Mouse (Mus musculus) left cerebral cortex, adult 8-10 months (tissue): ENCODE measurements around the gene Nhsl1. TPM values are rescaled to one million over a fixed set of nuclear protein-coding genes. Genes with fewer than 3 reads are reported as not detected.
A peak's percentile ranks its signal among the peaks of the same experiment; 100 is the strongest.
"Not testable (repeated sequence)": the region's sequence is repeated elsewhere in the genome, so short reads cannot be mapped to it uniquely, and the experiment has no call there.

Experiments used
- DNase-seq, 2 experiments: peaks; one replicate each; pipeline ENCODE4 v3.0.0; 2022; ENCODE audit warnings: low spot score in 2 of 2
- total RNA-seq, 4 experiments: library from RNA; stranded (reverse); gene quantifications; 2 replicates each; pipeline ENCODE4 v1.2.4; 2022

Nhsl1 gene
- total RNA-seq, 4 experiments from 2014 or later = 22.8 to 26.2 (median 23.7) TPM

DNA sequence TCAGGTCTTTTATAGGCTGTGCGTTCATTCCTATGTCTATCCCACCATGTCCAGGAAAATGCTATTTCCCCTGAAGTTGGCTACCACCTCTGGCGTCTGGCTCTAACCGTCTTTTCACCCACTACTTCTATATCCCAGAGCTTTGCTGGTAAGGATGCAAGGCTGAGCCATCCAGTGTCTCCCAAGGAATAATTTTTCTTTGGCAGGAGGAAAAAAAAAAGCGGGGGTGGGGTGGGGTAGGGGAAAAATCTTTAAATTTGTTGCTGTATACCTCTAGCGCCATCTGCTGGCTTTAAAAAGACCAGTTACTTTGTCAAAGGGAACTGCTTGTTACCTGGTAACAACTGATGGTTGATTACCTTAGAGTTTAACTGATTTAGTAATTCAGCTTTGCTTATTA is 209.7 kb downstream of the Nhsl1 start:
- no peak for DNase-seq

DNA sequence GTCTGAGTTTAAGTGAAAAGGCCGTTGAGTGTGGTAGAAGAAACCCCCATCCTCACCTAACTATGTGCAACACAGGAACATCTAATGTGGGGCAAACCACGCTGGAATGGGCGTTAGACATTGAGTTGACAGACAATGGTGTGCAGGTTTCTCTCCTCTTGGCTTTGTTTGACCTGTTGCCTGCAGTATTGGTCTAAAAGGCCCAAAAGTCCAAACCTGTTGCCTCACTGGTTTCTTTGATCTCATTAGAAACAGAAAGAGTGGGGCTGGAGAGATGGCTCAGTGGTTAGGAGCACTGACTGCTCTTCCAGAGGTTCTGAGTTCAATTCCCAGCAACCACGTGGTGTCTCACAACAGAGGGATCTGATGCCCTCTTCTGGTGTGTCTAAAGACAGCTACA is 210.4 kb downstream of the Nhsl1 start:
- DNase-seq = no peak

DNA sequence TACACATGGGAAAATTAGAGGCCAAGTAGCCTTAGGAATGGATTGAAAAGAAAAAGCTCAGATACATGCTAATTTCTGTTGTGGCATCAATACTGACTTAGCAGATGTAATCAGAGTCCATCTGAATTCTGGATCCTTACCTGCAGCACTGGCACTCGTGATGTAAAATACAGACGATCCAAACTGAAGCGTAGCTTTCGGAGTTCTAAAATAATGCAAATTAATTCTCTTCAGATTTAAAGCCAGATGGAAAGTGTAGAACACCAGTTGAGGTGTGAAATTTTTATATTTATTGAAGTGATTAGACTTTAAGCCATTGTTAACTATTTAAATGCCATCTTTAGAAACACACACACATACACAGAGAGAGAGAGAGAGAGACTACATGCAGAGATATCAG is 211.4 kb downstream of the Nhsl1 start:
- DNase-seq = no peak

DNA sequence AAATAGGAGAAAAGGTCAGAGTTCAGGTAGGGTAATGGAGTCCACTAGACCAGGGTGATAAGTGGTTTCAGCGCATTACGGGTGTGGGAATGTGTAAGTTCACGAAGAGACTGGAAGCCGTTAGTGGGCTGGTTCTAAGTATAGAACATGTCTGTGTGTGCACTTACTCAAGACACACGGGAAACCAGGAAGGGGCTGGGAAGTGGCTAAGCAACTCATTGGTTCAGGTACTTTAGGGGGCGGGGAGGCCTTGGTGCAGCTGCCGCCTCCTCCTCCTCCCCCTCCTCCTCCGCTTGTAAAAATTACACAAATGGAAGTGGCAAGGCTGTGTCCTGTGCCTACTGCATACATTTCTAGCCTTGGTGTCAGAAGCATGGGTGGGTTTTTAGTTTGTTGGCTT is 213.5 kb downstream of the Nhsl1 start:
- no peak for DNase-seq

DNA sequence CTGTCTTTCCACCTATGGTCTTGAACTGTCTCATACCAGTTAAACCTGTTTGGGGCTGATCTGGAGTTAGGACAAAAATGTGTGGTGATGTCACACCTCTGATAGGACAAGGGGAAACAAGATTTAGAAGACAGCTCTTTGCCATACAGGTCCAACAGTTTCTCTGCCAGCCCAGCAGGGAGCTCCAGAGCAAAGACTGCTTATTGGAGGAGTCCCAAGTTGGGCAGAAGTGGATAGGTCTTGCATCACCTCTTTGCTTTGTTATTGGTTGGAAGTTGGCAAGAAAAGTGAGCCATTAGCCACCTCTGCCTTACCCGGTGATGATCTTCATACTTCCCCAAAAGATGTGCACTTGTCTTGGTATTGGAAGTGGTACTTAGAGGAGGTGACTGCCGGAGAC is 218.1 kb downstream of the Nhsl1 start:
- DNase-seq = no peak

DNA sequence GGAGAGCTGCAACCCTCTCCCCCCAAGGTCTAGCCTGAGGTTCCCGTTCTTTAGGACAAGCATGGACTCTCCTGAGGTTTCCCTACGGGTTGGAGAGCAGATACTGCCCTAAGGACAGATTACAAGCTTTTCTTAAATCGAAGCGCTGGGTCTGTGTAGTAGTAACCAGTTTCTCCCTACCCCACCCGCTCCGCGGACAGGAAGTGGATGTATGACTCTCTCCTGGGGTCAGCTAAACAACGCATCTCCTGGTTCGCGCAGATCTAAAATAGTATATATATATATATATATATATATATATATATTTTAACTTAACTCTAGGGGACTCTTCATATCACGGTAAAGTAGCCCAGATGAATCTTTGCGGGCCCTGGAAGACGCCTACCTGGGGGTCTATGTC is 226.5 kb downstream of the Nhsl1 start:
- no peak for DNase-seq

DNA sequence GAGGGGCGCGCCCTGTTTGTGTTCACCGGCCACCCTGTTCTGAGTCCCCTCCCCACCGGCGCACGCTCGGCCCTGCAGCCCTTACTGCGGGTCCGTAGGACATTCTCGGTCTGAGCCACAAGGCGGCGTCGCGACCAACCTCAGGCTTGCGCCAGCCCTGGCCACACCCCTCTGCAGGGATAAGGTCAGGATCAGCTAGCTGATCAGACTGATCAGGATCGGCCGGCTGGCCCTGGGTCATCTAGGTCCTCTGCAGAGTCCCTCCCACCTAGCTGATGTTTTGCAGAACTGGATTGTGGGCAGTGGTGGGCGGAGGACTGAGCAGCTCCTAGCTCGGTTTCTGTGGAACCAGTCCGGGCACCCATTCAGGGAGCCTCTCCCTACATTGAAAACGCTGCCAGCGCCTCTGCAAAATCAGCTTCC is 227.0 kb downstream of the Nhsl1 start, which contains the start of gene Hebp2:
Gene Hebp2, minus strand, starts transcription at position 264 of the 423 bp plus-strand sequence.
- DNase-seq = peak in 1 of 2 experiments; percentile 42

DNA sequence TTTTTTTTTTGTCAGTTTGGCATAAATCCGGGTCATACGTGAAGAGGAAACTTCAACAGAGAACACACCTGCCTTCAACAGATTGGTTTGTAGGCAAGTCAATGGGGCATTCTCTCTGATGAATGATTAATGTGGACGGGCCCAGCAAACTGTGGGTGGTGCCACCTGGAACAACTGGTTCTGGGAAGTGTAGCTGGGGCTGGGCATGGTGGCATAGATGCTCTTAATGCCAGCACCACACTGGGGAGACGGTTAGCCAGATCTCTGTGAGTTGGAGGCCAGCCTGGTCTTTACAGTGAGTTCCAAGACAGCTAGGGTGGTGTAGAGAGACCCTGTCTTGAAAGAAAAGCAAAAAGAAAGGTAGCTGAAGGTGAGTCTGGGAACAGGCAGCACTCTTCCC is 228.6 kb downstream of the Nhsl1 start:
- no peak for DNase-seq

DNA sequence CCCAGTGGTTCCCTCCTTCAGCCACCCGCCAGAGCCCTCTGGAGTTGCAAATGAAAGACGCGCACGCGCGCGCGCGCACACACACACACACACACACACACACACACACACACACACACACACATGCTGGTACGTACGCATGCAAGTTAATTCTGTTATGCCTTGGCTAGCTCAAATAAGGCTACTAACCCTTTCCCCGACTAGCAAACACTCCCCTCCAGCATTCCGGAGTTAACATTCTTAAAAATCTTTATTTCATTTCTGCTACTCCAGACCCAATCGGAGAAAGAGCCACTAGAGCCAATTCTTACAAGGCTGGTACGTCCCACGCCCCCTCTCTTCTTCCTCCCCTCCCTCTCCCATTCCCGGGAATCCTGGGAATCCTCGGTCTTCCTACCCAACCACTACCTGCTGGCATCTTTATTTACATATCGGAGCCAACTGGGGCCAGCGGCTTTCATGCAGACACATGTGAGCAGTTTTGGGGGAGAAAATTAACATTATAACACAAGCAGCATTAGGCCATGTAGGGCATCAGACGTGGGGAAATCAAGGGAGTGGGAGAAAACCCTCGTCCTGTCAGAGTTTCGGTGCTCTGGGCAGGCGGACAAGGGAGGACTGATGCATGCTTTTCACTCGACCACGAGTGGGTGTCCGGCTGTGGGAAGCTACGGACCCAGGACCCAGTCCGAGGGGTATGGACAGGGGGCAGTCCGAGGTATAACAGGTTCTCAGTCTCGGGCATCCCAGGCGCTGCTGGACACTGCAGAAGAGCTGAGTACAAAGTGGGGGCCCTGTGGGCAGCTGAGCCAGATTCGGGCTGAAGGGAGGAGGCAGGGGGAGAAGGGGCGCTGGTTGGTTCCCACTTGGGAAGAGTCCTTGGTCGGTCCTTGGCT is 230.8 kb downstream of the Nhsl1 start:
- DNase-seq = peak in 1 of 2 experiments; percentile 34

DNA sequence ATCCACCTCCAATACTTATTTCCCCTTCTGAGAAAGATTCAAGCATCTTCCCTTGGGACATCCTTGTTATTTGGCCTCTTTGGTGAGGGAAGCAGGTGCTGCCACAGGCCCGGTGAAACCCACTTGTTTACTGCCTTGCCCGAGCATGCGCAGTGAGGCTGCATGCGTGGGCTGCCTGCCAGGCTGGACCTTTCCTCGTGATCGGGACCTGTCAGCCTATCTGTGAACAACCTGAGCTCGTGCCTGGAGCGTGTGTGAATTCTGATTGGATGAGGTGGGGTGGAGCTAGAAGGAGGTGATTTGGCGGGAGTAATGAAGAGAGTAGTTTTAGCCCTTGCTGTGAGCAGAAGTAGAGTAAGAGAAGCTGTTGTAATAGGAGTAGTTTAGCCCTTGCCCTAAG is 240.3 kb downstream of the Nhsl1 start:
- DNase-seq = not testable (repeated sequence)

DNA sequence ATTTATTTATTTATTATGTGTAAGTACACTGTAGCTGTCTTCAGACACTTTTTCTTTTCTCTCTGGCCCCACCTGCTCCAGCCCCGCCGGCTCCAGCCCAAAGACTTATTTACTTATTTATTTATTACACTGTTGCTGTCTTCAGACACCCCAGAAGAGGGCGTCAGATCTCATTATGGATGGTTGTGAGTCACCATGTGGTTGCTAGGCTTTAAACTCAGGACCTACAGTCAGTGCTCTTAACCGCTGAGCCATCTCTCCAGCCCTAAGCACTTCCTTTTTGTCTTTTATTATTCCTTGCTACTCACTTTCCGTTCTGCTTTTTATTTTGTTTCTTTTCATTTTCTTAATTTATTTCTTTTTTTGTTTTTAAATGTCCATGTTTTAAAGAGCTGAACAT is 242.7 kb downstream of the Nhsl1 start:
- DNase-seq = no peak

DNA sequence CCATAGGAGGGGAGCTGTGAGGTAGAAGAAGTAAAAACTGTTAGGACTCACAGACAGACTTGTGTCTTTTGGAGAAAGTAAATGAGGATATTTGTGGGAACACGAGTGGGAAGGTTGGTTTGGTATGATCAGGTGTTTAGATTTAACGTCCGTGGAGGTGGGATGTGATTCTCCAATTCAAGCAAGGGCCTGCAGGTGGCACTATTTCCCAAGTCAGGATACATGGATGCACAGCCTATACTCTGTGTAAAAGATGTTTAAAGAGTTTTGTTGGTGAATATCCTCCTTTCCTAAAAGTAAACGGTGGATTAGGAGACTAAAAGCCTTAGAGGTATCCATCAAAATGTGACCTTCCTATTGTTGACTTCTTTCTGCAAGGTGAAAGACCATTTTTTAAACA is 244.2 kb downstream of the Nhsl1 start:
- peak; percentile 19 to 67 for DNase-seq

DNA sequence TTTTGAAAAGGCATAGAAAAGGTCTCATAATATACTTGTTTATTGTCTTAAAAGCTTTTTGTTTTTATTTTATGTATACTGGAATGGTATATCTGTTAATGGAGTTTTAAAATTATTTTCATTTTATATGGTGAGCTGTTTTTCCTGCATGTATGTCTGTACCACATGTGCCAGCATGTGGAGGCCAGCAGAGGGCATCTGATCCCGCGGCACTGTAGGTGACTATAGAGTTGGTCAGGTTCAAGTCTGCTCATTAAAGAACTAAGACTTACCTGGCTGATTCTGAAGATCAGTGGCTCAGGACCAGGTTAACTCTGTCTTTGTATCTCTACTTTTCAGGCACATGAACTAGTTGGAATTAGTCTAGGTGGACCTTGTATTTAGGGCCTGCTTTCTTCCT is 253.8 kb downstream of the Nhsl1 start:
- DNase-seq = no peak

Other genes starting within 250 kb of the Nhsl1 start
- gene Ect2l, start 108.1 kb upstream of the Nhsl1 start, total RNA-seq = under 1 TPM; 0.16 to 0.65 (median 0.37) TPM
- 10 to 100 TPM; 31.6 to 34.5 (median 33.1) TPM for gene Ccdc28a, start 84.0 kb upstream of the Nhsl1 start, total RNA-seq
- gene Hebp2, start 227.1 kb downstream of the Nhsl1 start, total RNA-seq = 1 to 10 TPM; 3.0 to 4.3 (median 4.1) TPM